Mouse (Mus musculus) skeletal muscle tissue, adult 2 months (tissue): ENCODE measurements around the gene Tbc1d2.
A peak's percentile ranks its signal among the peaks of the same experiment; 100 is the strongest.
"Not testable (repeated sequence)": the region's sequence is repeated elsewhere in the genome, so short reads cannot be mapped to it uniquely, and the experiment has no call there.

Experiments used
- DNase-seq: peaks from one replicate; pipeline ENCODE4 v3.0.0-alpha.2; 2012; ENCODE audit warnings: low read depth, low spot score

Gene Tbc1d2

DNA sequence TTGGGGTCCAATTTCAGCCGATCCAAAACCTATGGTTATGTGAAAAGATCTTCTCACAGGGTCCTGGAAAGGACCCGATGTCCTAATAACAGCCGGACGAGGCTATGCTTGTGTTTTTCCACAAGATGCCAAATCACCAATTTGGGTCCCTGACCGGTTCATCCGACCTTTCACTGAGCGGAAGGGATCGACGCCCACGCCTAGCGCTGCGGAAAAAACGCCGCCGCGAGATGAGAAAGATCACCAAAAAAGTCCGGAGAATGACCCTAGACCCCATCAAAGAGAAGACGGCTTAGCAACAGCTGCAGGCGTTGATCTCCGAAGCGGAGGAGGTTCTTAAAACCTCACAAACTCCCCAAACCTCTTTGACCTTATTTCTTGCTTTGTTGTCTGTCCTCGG lies 68.4 kb downstream of the Tbc1d2 start:
- not testable (repeated sequence) for DNase-seq

DNA sequence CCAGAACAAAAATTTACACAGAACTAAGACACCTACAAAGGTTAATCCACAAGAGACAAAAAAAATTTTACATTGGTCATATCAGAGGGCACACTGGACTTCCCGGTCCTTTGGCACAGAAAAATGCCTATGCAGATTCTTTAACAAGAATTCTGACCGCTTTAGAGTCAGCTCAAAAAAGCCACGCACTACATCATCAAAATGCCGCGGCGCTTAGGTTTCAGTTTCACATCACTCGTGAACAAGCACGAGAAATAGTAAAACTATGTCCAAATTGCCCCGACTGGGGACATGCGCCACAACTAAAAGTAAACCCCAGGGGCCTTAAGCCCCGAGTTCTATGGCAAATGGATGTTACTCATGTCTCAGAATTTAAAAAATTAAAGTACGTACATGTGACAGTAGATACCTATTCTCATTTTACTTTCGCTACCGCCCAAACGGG lies 69.2 kb downstream of the Tbc1d2 start:
- not testable (repeated sequence) for DNase-seq

DNA sequence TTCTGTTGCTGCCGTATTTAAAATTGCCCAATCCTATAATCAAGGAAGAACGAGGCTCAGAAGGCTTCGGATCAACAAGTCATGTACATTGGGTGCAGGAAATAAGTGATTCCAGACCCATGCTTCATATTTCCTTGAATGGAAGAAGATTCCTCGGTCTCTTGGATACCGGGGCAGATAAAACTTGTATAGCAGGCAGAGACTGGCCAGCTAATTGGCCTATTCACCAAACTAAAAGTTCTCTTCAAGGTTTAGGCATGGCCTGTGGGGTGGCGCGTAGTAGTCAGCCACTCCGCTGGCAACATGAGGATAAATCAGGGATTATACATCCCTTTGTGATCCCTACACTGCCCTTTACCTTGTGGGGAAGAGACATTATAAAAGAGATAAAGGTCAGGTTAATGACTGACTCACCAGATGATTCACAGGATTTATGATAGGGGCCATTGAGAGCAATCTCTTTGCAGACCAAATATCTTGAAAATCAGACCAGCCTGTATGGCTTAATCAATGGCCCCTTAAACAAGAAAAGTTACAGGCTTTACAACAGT lies 71.1 kb downstream of the Tbc1d2 start:
- not testable (repeated sequence) for DNase-seq

DNA sequence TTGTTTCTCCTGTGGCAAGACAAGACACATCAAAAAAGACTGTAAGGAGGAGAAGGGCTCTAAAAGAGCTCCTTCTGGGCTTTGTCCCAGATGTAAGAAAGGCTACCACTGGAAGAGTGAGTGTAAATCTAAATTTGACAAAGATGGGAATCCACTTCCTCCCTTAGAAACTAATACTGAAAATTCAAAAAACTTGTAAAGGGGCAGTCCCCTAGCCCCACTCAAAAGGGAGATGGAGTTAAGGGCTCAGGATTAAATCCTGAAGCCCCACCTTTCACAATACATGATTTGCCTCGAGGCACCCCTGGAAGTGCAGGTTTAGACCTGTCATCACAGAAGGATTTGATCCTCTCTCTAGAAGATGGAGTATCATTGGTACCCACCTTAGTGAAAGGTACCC lies 71.8 kb downstream of the Tbc1d2 start:
- no peak for DNase-seq

DNA sequence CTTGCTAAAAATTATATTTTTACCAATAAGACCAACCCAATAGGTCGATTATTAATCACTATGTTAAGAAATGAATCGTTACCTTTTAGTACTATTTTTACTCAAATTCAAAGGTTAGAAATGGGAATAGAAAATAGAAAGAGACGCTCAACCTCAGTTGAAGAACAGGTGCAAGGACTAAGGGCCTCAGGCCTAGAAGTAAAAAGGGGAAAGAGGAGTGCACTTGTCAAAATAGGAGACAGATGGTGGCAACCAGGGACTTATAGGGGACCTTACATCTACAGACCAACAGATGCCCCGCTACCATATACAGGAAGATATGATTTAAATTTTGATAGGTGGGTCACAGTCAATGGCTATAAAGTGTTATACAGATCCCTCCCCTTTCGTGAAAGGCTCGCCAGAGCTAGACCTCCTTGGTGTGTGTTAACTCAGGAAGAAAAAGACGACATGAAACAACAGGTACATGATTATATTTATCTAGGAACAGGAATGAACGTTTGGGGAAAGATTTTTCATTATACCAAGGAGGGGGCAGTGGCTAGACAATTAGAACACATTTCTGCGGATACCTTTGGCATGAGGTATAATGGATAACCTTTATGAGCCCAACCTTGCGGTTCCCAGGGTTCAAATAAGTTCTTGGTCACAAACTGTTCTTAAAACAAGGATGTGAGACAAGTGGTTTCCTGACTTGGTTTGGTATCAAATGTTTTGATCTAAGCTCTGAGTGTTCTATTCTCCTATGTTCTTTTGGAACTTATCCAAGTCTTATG lies 74.3 kb downstream of the Tbc1d2 start:
- not testable (repeated sequence) for DNase-seq

DNA sequence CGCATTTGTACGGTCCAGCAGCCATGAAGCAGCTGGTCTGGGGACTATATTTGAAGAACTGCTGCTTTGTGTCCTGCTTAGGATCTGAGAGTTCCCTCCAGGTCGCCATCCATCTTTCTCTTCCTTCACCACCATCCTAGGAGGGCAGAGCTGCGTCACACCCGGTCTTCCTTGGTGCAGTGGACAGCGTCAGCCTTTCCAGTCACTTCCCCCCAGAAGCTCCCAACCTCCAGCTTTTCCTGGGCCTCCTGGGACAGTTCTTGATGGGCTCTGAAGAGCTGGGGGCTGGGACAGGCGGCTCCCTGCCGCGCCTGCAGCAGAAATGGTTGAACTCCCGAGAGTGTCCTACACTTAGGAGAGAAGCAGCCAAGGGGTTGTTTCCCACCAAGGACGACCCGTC lies 75.2 kb downstream of the Tbc1d2 start:
- no peak for DNase-seq

DNA sequence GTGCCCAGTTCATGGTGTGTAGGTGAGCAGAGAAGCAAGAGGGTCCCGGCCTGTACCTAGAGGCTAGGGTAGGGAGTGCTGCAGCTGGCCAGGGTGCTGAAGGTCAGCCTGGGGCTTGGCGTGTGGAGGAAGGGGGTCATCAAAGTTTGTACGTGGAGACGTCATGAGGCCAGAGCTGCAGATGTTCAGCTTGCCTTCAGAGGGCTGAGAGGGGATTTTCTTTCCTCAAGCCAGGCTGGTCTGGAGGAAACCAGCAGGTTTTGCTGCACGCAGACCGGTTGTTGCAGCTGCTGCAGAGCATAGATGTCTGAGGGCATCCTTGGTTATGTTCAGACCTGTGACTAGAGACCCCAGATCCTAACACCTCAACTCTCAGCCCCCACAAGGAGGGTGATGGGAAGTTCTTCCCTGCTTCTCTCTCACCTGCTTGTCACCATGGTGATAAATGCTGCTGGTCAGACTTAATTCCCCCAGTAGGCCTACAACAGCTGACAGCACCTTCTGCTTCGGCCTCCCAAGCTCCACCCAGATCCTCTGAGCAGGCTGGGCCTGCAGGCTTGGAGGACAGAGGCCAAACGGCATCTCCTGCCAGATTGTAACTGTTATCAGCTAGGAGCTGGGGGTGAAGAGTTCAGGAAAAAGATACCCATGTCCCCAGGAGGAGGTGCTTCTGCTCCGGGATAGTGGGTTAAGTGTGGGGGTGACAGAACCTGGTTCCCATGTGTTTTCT lies 75.8 kb downstream of the Tbc1d2 start:
- DNase-seq: no peak

DNA sequence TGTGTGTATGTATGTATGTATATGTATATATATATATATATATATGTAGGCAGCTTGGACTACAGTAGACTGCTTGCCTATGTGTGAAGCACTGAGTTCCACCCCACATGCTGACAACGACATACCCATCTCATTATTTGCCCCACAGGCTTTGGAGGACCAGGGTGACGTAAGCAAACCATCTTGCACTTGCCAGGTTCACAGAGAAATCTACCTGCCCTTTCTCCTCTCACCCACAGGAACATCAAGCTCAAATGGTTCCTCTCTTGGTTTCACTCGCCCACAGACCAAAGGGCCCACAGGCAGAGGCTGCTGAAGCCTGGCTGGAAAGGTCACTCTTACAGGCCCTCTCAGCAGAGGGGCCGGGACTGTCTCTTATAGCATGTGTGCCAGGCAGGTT lies 77.4 kb downstream of the Tbc1d2 start:
- no peak for DNase-seq

DNA sequence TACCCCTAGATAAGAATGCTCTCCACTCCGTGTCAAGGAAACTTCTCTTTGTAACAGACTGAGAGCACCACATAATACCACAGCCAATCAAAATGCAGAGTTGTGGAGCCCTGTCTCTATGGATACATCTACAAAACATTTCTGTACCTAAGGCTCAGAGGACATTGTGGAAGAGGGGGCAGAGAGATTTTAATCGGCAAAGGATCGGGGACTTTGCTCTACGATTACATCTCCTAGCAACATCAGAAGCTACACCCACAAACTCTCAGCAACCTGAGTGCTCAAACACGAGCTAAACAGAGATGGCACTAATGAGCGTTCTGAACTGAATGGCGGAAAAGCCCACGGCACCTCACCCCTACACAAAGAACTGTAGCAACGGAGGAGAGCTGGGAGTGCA lies 78.3 kb downstream of the Tbc1d2 start:
- no peak for DNase-seq

DNA sequence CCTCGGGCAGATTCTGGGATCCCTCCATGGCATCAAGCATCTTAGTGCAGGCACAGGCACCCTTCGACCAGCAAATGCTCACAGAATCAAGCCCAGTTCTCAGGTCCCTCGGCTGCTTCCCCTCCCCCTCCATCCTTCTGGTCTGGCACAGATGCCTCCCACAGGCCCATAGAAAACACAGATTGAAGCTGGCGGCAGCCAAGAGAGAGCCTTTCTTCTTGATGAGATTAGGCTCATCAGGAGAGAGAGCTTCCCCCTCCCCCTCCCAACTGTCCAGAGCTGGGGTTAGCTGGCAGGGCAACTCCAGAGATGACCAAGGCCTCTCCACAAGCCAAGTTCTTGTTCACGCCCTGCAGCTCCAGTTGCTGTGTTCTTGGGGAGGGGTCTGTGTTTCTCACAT lies 80.3 kb downstream of the Tbc1d2 start:
- DNase-seq: no peak

DNA sequence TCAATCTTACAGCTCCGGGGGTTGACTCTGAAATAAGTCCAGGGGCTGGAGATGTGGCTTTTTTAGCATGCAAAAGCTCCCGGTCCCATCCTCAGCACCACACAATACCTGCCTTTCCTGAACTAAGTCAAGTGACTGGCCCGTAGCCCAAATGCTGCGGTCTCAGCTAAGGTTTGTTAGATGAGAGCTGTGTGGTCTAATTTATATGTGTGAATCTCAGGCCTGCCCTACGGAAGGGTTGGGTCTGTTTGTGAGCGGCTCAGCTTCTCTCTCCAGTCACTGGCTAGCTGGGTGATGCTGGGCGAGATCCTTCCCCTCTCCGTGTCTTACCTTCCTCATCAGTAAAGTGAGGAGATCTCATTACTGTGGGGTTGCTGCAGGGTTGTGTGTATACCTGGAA lies 81.8 kb downstream of the Tbc1d2 start:
- DNase-seq: no peak

DNA sequence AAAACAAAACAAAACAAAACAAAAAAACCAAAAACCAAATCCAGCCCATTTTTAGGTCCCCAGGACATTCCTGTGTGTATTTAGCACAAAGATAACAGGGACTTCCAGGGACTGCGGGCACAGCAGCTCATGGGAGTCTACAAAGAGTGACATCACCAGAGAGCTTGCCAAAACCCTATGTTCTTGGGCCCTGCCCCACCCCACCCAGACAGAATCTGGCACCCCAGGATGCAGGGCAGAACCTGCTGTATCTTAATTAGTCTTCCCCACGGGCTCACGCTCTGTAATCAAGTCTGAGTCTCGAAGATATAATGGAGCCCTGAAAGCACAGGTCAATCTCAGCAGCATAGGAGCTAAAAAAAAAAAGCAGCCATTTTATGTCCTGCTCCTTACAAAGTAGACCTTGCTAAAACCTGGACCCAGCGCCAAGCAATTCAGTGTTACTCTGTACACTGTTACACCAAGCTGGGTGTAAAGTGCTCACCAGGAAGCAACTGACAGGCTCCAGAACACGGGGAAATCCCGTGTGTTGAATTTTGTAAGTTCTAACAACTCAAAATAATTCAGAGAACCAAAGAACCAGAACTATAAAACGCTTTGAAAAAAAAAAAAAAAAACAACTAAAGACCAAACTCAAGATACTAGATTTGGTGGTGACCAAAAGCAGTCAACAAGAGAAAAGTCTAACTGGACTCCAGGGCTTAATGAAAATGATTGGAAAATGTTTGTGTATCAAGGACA lies 82.9 kb downstream of the Tbc1d2 start:
- DNase-seq: no peak

DNA sequence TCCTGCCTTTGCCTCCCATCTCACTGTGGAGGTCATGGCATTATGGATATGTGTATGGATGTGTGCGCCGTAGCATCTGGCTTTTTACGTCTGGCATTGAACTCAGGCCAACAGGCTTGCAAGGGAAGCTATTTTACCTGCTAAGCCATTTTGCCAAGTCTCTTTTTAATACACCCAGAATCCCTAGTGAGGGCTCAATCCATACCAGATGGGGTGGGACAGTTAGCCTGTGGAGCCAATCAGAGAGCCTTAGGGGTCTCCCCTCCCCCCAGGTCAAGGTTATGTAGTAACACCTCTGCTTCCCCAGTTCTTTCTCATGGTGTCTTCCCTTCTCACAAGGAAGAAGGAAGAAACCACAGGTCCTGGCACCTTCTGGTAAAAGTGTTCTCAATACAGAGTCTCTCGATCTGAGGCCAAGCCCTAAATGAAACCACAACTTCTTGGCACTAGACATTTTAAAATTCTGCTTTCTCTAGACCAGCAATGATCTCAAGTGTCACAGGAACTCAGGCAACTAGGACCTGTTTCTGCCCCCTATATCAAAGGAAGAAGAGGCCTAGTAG lies 84.5 kb downstream of the Tbc1d2 start:
- DNase-seq: no peak

DNA sequence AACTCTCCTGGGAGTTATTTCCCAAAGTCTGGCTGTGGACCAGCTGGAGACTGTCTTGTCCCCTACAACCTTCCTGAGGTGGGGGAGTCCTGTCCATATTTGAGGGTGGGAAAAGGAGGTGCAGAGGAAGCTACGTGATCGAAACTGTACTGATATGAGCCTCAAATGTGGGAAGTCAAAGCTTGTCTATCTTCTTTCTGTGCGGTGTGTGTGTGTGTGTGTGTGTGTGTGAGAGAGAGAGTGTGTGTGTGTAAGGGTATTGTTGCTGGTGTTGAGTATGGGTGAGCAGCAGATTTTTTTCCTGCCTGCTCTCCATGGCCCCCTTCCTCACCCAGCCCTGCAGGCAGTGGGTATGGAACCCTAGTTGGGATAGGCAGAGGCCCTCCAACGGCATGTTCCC lies 85.8 kb downstream of the Tbc1d2 start:
- DNase-seq: no peak

DNA sequence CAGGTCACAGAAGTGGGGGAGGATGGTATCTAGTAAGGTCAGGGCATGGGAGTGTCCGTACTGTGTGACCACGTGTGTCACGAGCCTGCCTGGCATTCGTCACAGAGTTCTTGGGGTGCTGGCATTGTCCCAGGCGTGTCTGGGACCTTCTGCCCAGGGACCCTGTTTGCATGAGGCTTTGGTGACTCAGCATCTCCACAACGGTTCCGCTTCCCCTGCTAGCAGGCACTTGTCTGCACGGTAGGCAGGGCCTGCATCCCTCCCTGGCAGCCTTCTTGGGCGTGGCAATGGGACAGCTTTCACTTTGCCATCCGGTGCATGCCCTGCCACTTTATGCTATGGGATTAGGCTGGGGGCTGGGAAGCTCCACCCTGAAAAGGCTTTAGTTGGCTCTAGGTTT lies 86.2 kb downstream of the Tbc1d2 start:
- peak; percentile 51 for DNase-seq

DNA sequence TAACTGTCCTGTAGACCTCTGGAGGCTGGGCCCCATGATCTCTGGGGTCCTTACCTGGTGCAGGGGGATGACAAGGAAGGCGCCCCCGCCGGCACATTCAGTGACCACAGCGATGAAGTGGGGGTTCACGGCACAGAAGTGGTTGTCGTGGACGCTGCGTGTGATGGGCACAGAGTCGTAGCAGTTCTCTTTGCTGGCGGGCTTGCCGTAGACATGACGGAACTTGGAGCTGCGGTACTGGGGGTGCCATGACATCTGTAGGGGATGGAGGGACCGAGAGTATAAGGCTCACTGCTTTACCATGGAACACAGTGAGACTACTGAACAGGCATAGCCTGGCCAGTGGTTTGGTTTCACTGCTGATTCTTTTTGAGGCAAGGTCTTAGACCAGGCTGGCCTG lies 87.2 kb downstream of the Tbc1d2 start:
- no peak for DNase-seq

DNA sequence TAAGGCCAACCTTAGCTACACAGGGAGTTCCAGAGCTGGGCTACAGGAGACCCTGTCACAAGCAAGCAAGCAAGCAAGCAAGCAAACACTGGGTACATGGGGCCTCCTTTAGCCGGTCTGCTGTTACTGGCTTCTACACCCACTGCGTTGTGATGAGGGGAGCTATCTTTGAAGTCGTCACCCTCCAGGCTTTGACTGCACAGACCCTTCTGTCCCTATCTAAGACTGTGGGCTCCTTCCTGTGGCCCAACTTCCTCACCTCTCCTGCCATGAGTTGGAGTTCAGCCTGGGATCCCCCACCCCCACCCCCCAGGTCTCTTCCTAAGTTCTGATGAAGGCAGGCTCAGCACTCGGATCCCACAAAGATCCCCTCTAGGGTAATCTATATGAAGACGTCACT lies 88.0 kb downstream of the Tbc1d2 start:
- no peak for DNase-seq

DNA sequence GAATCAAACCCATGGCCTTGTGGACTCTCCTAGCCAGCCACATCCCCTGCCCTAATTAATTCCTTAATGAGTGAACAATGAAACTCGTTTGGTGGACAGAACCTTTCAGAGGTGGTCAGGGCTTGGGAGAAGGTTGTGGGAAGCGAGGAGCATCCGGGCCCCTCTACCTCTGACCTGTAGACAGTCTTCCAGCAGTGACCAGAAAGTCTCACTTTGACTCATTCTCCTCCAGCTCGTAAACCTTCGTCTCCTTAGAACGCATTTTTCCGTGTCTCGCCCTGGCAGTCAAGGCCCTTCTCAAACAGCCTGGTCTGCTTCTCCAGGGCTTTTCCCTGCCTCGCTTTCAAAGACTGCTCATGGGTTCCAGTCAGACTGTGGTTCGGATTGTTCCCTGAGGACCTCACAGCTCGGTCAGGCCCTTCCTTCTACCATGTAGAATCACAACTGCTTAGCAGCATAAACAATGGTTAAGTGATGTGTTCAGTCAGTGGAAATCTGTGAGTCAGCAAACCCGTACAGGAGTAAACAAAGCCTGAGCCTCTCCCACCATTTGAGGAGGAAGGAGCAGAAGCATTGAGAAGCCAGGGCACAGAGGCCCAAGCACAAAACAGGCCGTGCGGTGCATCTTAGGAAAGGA lies 89.8 kb downstream of the Tbc1d2 start:
- no peak for DNase-seq

DNA sequence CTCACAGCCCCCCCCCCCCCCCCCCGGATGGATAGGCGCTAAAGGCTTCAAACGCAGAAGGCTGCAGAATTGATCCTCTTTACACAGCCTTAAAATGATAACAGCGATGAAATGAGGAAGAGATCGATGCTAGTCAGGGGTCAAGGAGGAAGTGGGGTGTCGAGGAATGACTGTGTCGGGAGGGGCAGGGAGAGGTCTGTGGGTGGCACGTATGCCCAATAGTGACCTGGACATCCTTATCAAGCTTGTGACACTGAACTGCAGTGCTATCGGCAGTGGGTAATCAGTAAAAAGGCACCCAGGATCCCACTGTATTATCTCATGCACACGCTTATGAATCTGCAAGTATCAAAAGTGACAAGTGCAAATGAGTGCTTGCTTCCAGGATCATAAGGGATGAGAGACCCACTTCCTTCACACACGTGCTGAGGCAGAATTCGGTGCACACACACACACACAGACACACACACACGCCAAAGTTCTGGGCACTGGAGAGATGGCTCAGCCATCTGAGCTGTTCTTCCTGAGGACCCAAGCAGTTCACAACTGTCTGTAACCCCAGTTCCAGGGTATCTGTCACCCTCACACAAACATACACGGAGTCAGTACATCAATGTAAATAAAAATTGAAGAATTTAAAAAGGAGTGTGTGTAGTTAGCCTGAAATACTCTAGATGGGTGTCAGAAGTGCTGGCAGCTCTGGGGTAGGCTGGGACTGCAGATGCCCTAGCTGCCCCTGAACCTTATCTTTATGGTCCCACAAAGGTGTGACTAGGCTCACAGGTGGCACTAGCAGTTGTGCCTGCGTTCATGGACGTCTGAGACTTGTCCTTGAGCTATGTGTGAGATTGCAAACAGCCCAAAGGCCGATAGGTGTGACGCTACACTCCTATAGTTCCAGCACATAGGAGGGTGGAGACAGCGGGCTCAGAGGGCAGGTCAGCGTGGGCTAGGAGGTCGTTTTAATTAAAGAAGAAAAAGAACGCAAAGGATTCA lies 91.0 kb downstream of the Tbc1d2 start:
- DNase-seq: no peak

DNA sequence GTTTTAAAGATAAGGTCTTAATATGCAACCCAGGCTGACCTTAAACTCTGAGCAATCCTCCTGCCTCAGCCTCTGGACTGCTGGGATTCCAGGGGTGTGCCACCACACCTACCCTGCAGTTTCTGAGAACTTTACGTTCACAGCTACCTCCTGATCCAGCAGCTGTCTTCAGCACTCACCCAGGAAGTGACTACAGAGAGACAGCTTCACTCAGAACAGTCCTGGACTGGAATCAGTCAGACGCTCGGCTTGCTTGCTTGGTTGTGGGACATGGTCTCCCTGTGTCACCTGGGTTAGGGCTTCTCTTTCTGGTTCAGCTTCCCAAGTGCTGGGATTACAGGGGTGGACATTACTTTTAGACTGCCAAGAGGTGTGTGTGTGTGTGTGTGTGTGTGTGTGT lies 93.1 kb downstream of the Tbc1d2 start:
- DNase-seq: no peak
